Mouse (Mus musculus) ES-Bruce4 (cell line): ENCODE measurements around the gene Cdkal1. TPM values are rescaled to one million over a fixed set of nuclear protein-coding genes. Genes with fewer than 3 reads are reported as not detected.

Source experiments
- H3K27ac ChIP-seq: 2 replicates; pipeline ENCODE4 v1.5.1; 2012; ENCODE audit warnings: low read length, inconsistent platforms; ENCODE audit not compliant: insufficient read depth
- H3K27me3 ChIP-seq: 2 replicates; pipeline ENCODE4 v1.6.1; 2012; ENCODE audit warnings: mild to moderate bottlenecking, low read length, inconsistent platforms; ENCODE audit not compliant: control insufficient read depth, poor library complexity, insufficient read depth, severe bottlenecking
- H3K36me3 ChIP-seq: 2 replicates; pipeline ENCODE4 v1.6.1; 2012; ENCODE audit warnings: inconsistent platforms, mild to moderate bottlenecking, low read length, moderate library complexity; ENCODE audit not compliant: control insufficient read depth, poor library complexity, insufficient read depth, severe bottlenecking
- H3K4me1 ChIP-seq: one replicate; pipeline ENCODE4 v1.8.1; 2011; ENCODE audit warnings: low read length; ENCODE audit not compliant: control insufficient read depth, insufficient read depth
- H3K4me3 ChIP-seq: 2 replicates; pipeline ENCODE4 v1.5.1; 2011; ENCODE audit warnings: low read depth, mild to moderate bottlenecking, low read length
- H3K9ac ChIP-seq: 2 replicates; pipeline ENCODE4 v1.6.1; 2012; ENCODE audit warnings: low read depth, mild to moderate bottlenecking, inconsistent platforms; ENCODE audit not compliant: poor library complexity, severe bottlenecking
- H3K9me3 ChIP-seq: replicated peaks from 2 replicates; pipeline ENCODE4 v1.6.1; 2012; ENCODE audit warnings: mild to moderate bottlenecking, low read length, inconsistent platforms; ENCODE audit not compliant: control insufficient read depth, poor library complexity, insufficient read depth, severe bottlenecking
- CTCF ChIP-seq: IDR thresholded peaks from one replicate; pipeline ENCODE4 v1.8.1; 2011; ENCODE audit warnings: low read depth, low read length
- EP300 ChIP-seq: IDR thresholded peaks from 2 replicates; pipeline ENCODE4 v1.6.1; 2011; ENCODE audit warnings: low read depth, low read length; ENCODE audit not compliant: insufficient read depth
- POLR2A ChIP-seq: IDR thresholded peaks from one replicate; pipeline ENCODE4 v1.8.1; 2011; ENCODE audit warnings: low read length; ENCODE audit not compliant: insufficient read depth
- polyA plus RNA-seq: library from polyadenylated mRNA; stranded (reverse); fragments of >200 nt; gene quantifications from 2 replicates; pipeline ENCODE4 v1.2.4, GENCODE M21; 2011; ENCODE audit warnings: low read depth; ENCODE audit not compliant: missing spikeins, insufficient read depth, insufficient read length

Cdkal1 gene
- polyA plus RNA-seq, 1 experiment = 43.4 TPM

DNA sequence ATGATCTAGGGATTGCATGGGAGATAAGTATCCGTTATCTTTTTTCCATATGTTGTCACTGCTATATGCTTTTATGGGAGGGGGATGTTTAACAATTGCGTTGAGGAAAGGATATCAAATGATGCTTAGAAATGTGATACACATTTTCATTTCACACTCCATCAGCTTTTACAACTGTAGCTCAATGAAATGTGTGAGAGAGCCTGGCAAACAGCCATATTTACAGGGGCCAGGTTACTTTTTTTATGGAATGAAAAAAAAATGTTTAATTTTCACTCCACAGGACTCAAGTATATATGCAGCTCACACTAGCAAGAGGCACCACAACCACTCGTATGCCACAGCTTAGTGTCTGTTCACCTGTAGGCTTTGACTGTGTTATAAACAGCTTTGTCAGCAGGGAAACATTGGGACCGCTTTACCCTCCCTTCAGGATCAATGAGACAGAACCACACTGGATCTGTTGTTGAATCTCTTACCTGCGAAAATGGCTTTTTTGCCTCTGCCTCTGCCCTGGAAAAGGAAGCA lies 501.5 kb downstream of the Cdkal1 start:
- H3K4me1 ChIP-seq = no peaks in the 10 kb centered on the region
- no peak overlapping the region for H3K27ac ChIP-seq
- H3K4me3 ChIP-seq = no peak overlapping the region
- no peaks in the 10 kb centered on the region for H3K36me3 ChIP-seq
- no peak overlapping the region for H3K9ac ChIP-seq
- H3K9me3 ChIP-seq = no peaks in the 10 kb centered on the region
- TF ChIP-seq EP300 = no peak
- TF ChIP-seq CTCF = no peak
- TF ChIP-seq POLR2A = no peak
- H3K27me3 ChIP-seq = no peaks in the 10 kb centered on the region

DNA sequence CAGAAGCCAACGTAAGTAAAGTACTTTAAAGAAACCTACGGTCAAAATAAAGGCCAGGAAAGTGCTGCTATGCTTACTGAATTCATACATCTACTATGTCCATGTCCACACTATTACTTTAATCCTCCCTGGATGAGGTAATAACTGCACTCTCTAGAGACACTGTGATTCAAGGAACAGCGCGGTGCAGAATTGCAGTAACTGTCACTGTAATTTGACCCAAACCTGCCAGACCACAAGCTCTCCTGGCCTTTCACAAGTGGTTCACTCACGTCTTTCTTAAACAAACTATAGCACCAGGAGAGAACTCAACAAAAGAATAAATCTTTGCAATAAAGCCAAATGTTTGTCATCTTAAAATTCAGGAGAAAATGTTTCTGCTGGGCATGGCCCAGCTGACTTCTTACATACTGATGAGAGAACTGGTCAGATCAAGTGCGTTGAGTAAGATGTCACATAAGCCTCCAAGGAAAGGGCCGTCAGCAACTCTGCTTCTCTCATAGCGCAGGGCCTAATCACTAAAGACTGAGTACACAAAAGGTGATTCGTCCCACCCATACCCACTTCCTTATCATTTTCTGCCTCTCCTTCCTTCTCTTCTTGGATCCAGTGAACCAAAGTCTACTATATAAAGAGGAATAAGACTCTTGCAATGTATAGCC lies 504.3 kb downstream of the Cdkal1 start:
- Histone ChIP-seq H3K9me3 (peaks cover 15% of the 10 kb centered on the region), H3K27ac (no peak overlapping the region), H3K27me3 (no peaks in the 10 kb centered on the region), H3K4me3 (no peak overlapping the region), H3K9ac (no peak overlapping the region), H3K36me3 (no peaks in the 10 kb centered on the region), H3K4me1 (no peaks in the 10 kb centered on the region)
- no peak for TF ChIP-seq EP300
- TF ChIP-seq POLR2A = no peak
- TF ChIP-seq CTCF = no peak

DNA sequence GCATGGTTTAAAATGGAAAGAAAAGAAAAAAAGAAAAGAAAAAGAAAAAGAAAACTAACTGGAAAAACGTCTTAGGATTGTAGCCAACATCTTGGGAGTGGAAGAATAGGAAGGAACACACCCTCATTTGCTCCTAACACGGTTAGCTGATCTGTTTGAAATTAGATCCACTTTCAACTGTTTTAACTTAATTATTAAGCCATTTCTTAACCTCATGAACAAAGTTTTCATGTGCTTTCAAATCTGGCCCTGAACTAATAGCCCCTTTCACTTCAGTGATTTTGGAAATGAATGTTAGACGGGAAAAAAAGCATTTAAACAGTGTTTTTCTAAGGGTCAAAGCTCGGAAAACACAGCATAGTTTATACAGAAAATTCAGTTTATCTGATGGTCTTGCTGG lies 505.5 kb downstream of the Cdkal1 start:
- Histone ChIP-seq H3K27ac (no peak overlapping the region), H3K36me3 (no peaks in the 10 kb centered on the region), H3K4me1 (no peaks in the 10 kb centered on the region), H3K4me3 (no peak overlapping the region), H3K9ac (no peak overlapping the region), H3K27me3 (no peaks in the 10 kb centered on the region), H3K9me3 (peaks cover 15% of the 10 kb centered on the region)
- TF ChIP-seq POLR2A (no peak), CTCF (no peak), EP300 (no peak)

DNA sequence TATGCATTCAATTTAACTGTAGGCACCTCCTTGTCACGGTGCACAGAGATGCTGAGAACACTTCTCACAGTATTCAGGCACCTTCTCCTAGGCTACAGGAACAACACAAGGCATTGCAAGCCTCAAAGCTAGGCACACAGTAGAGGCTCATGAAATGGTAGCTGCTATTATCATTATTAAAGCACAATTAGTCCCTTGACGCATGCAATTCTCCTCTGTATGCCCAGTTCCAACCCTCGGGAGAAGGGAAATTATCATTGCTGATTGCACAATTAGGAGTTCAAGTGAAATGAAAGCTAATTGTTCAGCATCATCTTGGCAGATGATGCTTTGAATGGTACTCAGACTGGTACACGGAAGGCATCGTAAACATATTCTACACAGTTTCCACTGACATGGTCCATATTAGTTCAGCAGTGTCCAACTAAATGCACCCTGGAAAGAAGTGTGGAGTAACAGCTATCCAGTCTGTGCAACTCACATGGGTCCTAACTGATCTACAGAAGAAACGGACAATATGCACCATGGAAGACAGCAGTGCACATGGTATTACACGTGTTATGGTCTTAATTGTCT lies 506.0 kb downstream of the Cdkal1 start:
- no peaks in the 10 kb centered on the region for H3K36me3 ChIP-seq
- no peaks in the 10 kb centered on the region for H3K27me3 ChIP-seq
- H3K27ac ChIP-seq = no peak overlapping the region
- H3K9me3 ChIP-seq = peaks cover 15% of the 10 kb centered on the region
- H3K4me3 ChIP-seq = no peak overlapping the region
- H3K9ac ChIP-seq = no peak overlapping the region
- TF ChIP-seq POLR2A (no peak), EP300 (no peak), CTCF (no peak)
- no peaks in the 10 kb centered on the region for H3K4me1 ChIP-seq

DNA sequence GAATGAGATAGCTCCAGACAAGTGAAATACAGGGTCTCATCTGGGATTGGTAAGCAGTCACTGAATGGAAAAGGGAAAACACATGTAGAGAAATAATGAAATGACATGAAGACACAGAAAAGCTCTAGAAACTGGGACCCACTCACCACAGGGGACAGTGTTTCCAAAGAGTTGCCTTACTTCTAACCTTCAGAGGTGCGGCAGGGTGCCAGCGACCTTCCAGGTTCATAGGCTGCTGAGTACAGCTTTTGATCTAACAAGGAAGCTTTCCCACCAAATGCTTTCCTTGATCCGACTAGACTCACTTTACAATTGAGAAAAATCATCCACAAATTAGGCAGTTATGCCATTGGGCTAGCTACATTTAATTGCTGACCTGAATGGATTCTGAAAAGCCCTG lies 507.1 kb downstream of the Cdkal1 start:
- no peaks in the 10 kb centered on the region for H3K27me3 ChIP-seq
- TF ChIP-seq POLR2A (no peak), EP300 (no peak), CTCF (no peak)
- H3K27ac ChIP-seq = no peak overlapping the region
- no peak overlapping the region for H3K4me3 ChIP-seq
- H3K9me3 ChIP-seq = peaks cover 15% of the 10 kb centered on the region
- no peak overlapping the region for H3K9ac ChIP-seq
- H3K4me1 ChIP-seq = no peaks in the 10 kb centered on the region
- no peaks in the 10 kb centered on the region for H3K36me3 ChIP-seq

DNA sequence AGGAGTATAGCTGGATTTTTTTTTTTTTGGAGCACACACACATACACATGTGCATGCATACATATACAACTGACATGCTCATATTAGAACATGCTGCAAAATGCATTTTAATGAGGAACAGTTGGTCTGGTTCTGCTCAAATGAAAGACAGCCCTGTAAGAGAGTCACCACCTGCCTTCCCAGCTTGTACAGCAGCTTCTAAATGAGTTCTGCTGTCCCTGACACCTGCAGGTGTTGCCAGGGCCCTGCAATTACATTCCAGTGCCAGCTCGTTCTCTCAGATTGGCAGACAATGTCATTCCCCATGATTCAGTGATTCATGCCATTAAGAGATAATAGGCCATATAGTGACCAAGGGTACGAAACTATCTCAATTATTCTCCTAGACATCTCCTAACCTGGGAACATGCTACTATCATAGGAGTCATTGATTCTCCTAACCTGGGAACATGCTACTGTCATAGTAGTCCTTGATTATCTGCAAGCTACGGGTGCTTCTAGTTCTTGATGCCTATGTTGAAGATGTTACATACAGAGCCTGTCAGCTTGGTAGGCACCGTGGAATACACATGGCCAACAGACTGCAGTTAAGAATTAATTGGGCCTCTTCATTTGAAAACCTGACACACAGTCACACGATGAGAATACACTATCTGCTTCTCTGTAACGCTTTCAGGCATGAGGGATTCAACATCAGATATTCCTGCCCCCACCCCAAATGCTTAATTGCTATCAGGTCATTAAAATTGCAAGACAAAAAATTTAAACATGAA lies 522.6 kb downstream of the Cdkal1 start:
- TF ChIP-seq POLR2A (no peak), EP300 (no peak), CTCF (no peak)

More for the DNA sequence above, 522.6 kb downstream of the Cdkal1 start:
- Histone ChIP-seq H3K4me1 (no peaks in the 10 kb centered on the region), H3K9ac (no peak overlapping the region), H3K27me3 (no peaks in the 10 kb centered on the region), H3K9me3 (no peaks in the 10 kb centered on the region), H3K27ac (no peak overlapping the region), H3K4me3 (no peak overlapping the region), H3K36me3 (no peaks in the 10 kb centered on the region)
